ENCODE assay signal across 8 mouse cellular contexts in genomic region chr6:86472100-86472955, GRCm38 (mm10). TPM values are rescaled to one million over a fixed set of nuclear protein-coding genes. Genes with fewer than 3 reads are reported as not detected.
A peak's percentile ranks its signal among the peaks of the same experiment; 100 is the strongest.
DNase-seq lines count a peak whose midpoint lies in the region; ATAC-seq lines count a peak whose summit lies in the region.

No protein-coding gene starts in this region.

- peak overlapping the region; percentile 72 for H3K9ac ChIP-seq in heart, embryonic 14.5 days (ENCODE audit: low read length)
- peak overlapping the region; percentile 78 for H3K9ac ChIP-seq in liver, embryonic 13.5 days
- H3K9ac ChIP-seq in stomach, embryonic 16.5 days (ENCODE audit: low read length) = peak overlapping the region; percentile 75

- H3K4me3 ChIP-seq in heart, embryonic 14.5 days (ENCODE audit: control insufficient read depth in 1 of 2, insufficient read depth in 1 of 2, low read depth in 1 of 2, low read length in 2 of 2) = peak overlapping the region; percentile 44 to 54
- peak overlapping the region; percentile 64 for H3K4me3 ChIP-seq in liver, embryonic 13.5 days (replicated peaks)
- peak overlapping the region; percentile 48 for H3K4me3 ChIP-seq in stomach, embryonic 16.5 days (replicated peaks; ENCODE audit: low read length)

- H3K27me3 ChIP-seq in heart, embryonic 14.5 days (ENCODE audit: control insufficient read depth, insufficient read depth, low read length) = no peaks in the 10 kb centered on the region
- no peaks in the 10 kb centered on the region for H3K27me3 ChIP-seq in liver, embryonic 13.5 days
- H3K27me3 ChIP-seq in stomach, embryonic 16.5 days (ENCODE audit: control insufficient read depth, insufficient read depth, low read length) = no peaks in the 10 kb centered on the region

- ATAC-seq in CD4-positive, CD25-positive, alpha-beta regulatory T cell, adult 4 months = peak; percentile 84
- peak; percentile 94 for ATAC-seq in heart, embryonic 14.5 days (ENCODE audit: insufficient number of reproducible peaks, insufficient read depth, low FRiP score, low read depth)
- ATAC-seq in liver, embryonic 13.5 days (ENCODE audit: low read depth) = peak; percentile 92
- peak; percentile 95 for ATAC-seq in stomach, embryonic 16.5 days (ENCODE audit: insufficient read depth, low FRiP score)

- peak overlapping the region; percentile 69 for H3K4me2 ChIP-seq in heart, embryonic 14.5 days (ENCODE audit: low read length)
- H3K4me2 ChIP-seq in liver, embryonic 13.5 days = peak overlapping the region; percentile 87
- H3K4me2 ChIP-seq in stomach, embryonic 16.5 days (ENCODE audit: low read depth, low read length) = peak overlapping the region; percentile 76

- H3K36me3 ChIP-seq in heart, embryonic 14.5 days (ENCODE audit: control insufficient read depth, insufficient read depth, low read length) = peaks cover 14% of the 10 kb centered on the region
- peaks cover 24% of the 10 kb centered on the region; the same call in 1 of the 2 replicates for H3K36me3 ChIP-seq in liver, embryonic 13.5 days
- no peaks in the 10 kb centered on the region for H3K36me3 ChIP-seq in stomach, embryonic 16.5 days (ENCODE audit: control insufficient read depth, insufficient read depth, low read length)

- under 1% methylated on average over 56 of the region's 56 CpGs for WGBS in heart, embryonic 14.5 days
- WGBS in liver, embryonic 13.5 days (ENCODE audit: insufficient replicate concordance) = under 1% methylated on average over 56 of the region's 56 CpGs
- under 1% methylated on average over 56 of the region's 56 CpGs for WGBS in stomach, embryonic 16.5 days

- H3K4me1 ChIP-seq in heart, embryonic 14.5 days (ENCODE audit: control insufficient read depth in 2 of 2, insufficient read depth in 2 of 2, low read length in 2 of 2) = peaks cover 21 to 29% of the 10 kb centered on the region in 2 experiments
- H3K4me1 ChIP-seq in liver, embryonic 13.5 days (replicated peaks) = peaks cover 41% of the 10 kb centered on the region
- H3K4me1 ChIP-seq in stomach, embryonic 16.5 days (ENCODE audit: control insufficient read depth, insufficient read depth, low read length) = peaks cover 24% of the 10 kb centered on the region

- peak; percentile 96 for DNase-seq in c-Kit-negative CD71-positive TER-119-positive erythroid progenitor cells, embryonic 14.5 days (ENCODE audit: low read depth, low spot score)
- peak; percentile 97 for DNase-seq in fibroblast of lung, adult 2 months (ENCODE audit: low read depth)
- peak; percentile 100 for DNase-seq in kidney, postnatal 14 days
- peak; percentile 99 for DNase-seq in liver, embryonic 13.5 days
- peak; percentile 100 for DNase-seq in neural tube, embryonic 10.5 days (ENCODE audit: extremely low spot score, low spot score)

- no peaks in the 10 kb centered on the region for H3K9me3 ChIP-seq in heart, embryonic 14.5 days (ENCODE audit: control insufficient read depth, low read length)
- H3K9me3 ChIP-seq in liver, embryonic 13.5 days (replicated peaks) = no peaks in the 10 kb centered on the region
- H3K9me3 ChIP-seq in stomach, embryonic 16.5 days (replicated peaks; ENCODE audit: control insufficient read depth, low read length) = no peaks in the 10 kb centered on the region

- H3K27ac ChIP-seq in heart, embryonic 14.5 days (replicated peaks in 1 of 2; ENCODE audit: control insufficient read depth in 1 of 2, insufficient read depth in 1 of 2, low read depth in 2 of 2, low read length in 2 of 2) = peak overlapping the region; percentile 93
- H3K27ac ChIP-seq in liver, embryonic 13.5 days = peak overlapping the region; percentile 69
- peak overlapping the region; percentile 96 for H3K27ac ChIP-seq in stomach, embryonic 16.5 days (ENCODE audit: low read length)

RNA-seq across cellular contexts. Expression of gene C87436, which starts 34.2 kb away (rescaled TPM):
- 10 to 100 TPM; 41.0 to 43.8 TPM for polyA plus RNA-seq in CD4-positive, CD25-positive, alpha-beta regulatory T cell, adult 4 months (2017; shearing (Covaris generic))
- polyA plus RNA-seq in heart, embryonic 14.5 days (2014; fragmentation: Nextera tagmentation; extraction: Ambion mirVana) = 17.1 and 20.0 TPM in 2 replicates
- 12.4 and 14.5 TPM in 2 replicates for polyA plus RNA-seq in liver, embryonic 13.5 days (2015; fragmentation: Nextera tagmentation; extraction: Ambion mirVana)
- 23.0 and 23.4 TPM in 2 replicates for polyA plus RNA-seq in stomach, embryonic 16.5 days (2015; fragmentation: Nextera tagmentation; extraction: Ambion mirVana)

RNA-seq across cellular contexts. Expression of gene Gm44790, which starts 45.9 kb away (rescaled TPM):
- polyA plus RNA-seq in CD4-positive, CD25-positive, alpha-beta regulatory T cell, adult 4 months (2017; shearing (Covaris generic)) = not detected
- not detected in 2 replicates for polyA plus RNA-seq in heart, embryonic 14.5 days (2014; fragmentation: Nextera tagmentation; extraction: Ambion mirVana)
- not detected in 2 replicates for polyA plus RNA-seq in liver, embryonic 13.5 days (2015; fragmentation: Nextera tagmentation; extraction: Ambion mirVana)
- polyA plus RNA-seq in stomach, embryonic 16.5 days (2015; fragmentation: Nextera tagmentation; extraction: Ambion mirVana) = not detected in 2 replicates

RNA-seq across cellular contexts. Expression of gene Pcbp1, which starts 53.8 kb away (rescaled TPM):
- polyA plus RNA-seq in CD4-positive, CD25-positive, alpha-beta regulatory T cell, adult 4 months (2017; shearing (Covaris generic)) = 10 to 100 TPM; 18.5 to 35.3 TPM
- polyA plus RNA-seq in heart, embryonic 14.5 days (2014; fragmentation: Nextera tagmentation; extraction: Ambion mirVana) = 297 and 312 TPM in 2 replicates
- polyA plus RNA-seq in liver, embryonic 13.5 days (2015; fragmentation: Nextera tagmentation; extraction: Ambion mirVana) = 327 and 339 TPM in 2 replicates
- 177 and 197 TPM in 2 replicates for polyA plus RNA-seq in stomach, embryonic 16.5 days (2015; fragmentation: Nextera tagmentation; extraction: Ambion mirVana)

Comparison
In these comparisons a context has a peak if more than half of its experiments do, and no peak if none do; other contexts are left out.
1. Peak in every context shown above with its lines: DNase-seq, ATAC-seq, H3K4me3 ChIP-seq and H3K27ac ChIP-seq.